Mouse (Mus musculus) embryonic facial prominence, embryonic 10.5 days (tissue): ENCODE results near the gene Kcnk13. TPM values are rescaled to one million over a fixed set of nuclear protein-coding genes. Genes with fewer than 3 reads are reported as not detected.
A peak's percentile ranks its signal among the peaks of the same experiment; 100 is the strongest.

Source experiments
- DNase-seq: peaks from one replicate; pipeline ENCODE4 v3.0.0-alpha.2; 2017; ENCODE audit warnings: low spot score
- H3K27ac ChIP-seq: fragments of 300-500 bp; sonication (generic); replicated peaks from 2 replicates; pipeline ENCODE4 v1.5.1; 2016; ENCODE audit warnings: mild to moderate bottlenecking
- H3K27me3 ChIP-seq: fragments of 300-500 bp; sonication (generic); replicated peaks from 2 replicates; pipeline ENCODE4 v1.6.1; 2016; ENCODE audit warnings: low read depth, mild to moderate bottlenecking; ENCODE audit not compliant: poor library complexity, severe bottlenecking
- H3K36me3 ChIP-seq: fragments of 300-500 bp; sonication (generic); replicated peaks from 2 replicates; pipeline ENCODE4 v1.6.1; 2016; ENCODE audit warnings: mild to moderate bottlenecking, moderate library complexity
- H3K4me1 ChIP-seq: fragments of 300-500 bp; sonication (generic); 2 replicates; pipeline ENCODE4 v1.6.1; 2016
- H3K4me3 ChIP-seq: fragments of 300-500 bp; sonication (generic); 2 replicates; pipeline ENCODE4 v1.5.1; 2016; ENCODE audit warnings: mild to moderate bottlenecking, moderate library complexity
- H3K9me3 ChIP-seq: fragments of 300-500 bp; sonication (generic); 2 replicates; pipeline ENCODE4 v1.6.1; 2016; ENCODE audit warnings: mild to moderate bottlenecking
- WGBS: fragments of 180-500 bp; shearing (Covaris S2); methylation state at CpG from one replicate; pipeline ENCODE4 v1.1.7; 2016; 5-methylcytosine and 5-hydroxymethylcytosine counted together
- polyA plus RNA-seq: library from polyadenylated mRNA; unstranded; fragments of >200 nt; fragmentation: Nextera tagmentation; extraction: Ambion mirVana; gene quantifications from 2 replicates; pipeline ENCODE4 v1.2.1, GENCODE M21; 2016

Kcnk13 gene
- polyA plus RNA-seq = 0.09 and 0.16 TPM in 2 replicates

DNA sequence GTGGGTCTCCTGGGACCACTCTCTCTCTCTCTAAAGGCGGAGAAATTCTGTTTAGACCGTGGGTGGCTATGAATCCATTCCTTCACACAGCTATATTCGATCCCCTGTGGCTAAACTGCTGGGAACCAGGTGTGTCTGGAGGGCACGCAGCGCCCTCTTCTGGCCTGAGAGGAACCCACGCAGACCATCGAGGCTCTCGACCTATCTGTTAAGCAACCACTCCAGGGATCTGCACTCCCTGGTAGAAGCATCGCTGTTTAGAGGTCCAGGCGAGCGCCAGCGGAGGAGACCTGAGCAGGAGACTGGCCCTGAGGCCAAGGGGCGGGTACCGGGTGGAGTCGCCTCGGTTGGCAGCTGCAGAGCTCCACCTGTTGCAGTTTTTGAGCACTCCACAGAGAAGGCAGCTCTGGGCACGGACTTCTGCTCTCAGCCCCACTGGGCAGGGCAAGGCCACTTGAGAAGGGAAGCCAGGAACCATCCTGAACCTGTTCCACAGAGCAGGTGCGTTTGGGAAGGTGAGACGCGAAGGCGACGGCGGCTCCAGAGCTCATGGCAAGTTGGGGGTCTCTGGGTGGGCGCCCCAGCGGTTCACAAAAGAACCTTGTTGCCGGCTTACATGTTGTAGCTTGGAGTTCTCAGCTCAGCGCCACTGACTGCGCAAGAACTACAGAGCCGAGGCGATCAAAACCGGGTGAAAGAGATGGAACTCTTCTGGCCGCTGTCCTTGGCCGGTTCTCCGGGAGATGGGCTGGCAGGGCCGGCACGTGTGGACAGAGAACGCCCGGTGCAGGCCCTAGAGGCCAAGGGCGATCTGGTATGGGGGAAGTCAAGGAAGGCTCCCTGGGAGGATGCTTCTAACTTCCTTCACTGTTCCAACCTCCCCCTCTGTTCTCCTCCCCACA lies at the start of gene Kcnk13:
TSS of gene Kcnk13 (plus strand) at position 199 of the 902 bp plus-strand sequence.
- Histone ChIP-seq H3K36me3 (no peaks in the 10 kb centered on the region), H3K27me3 (peaks cover 86% of the 10 kb centered on the region), H3K4me1 (peaks cover 37% of the 10 kb centered on the region), H3K4me3 (peak within 1 kb of the TSS; percentile 64), H3K27ac (no peak within 1 kb of the TSS; the same call in 1 of the 2 replicates), H3K9me3 (no peaks in the 10 kb centered on the region)
- WGBS = 2% methylated on average over 39 of the region's 39 CpGs
- DNase-seq = peak; percentile 79

DNA sequence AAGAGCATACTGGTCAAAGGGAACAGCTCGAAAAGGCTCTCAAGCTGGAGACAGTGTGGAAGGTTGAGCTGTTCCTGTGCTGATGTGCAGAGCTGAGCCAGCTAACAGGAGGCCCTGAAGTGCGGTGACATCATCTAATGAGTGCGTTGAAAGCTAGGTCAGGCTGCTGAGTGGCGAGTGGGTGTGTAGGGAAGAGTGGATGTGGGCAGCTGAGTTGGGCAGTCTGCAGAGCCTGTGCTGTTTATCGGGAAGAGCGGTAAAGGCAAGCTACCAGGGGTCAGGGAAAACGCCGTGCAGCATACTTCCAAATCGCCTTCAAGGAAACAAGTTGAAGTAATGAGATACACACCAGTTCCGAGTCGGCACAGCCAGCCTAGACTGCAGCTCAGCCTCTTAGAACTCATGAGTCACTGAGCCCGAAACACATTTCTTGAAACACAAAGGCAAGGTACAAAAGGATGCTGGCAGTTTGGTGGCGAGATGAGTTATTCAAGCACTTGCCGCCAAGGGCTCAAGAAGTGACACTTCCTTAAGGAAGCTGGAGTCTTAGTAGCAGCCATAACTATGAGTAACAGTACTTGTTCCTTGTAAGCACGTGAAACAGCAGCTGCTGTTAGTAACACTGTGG lies 46.4 kb upstream of the Kcnk13 start:
- no peaks in the 10 kb centered on the region for H3K9me3 ChIP-seq
- 91% methylated on average over 15 of the region's 15 CpGs for WGBS
- no peak overlapping the region for H3K4me3 ChIP-seq
- DNase-seq = no peak
- no peak overlapping the region for H3K27ac ChIP-seq
- no peaks in the 10 kb centered on the region for H3K27me3 ChIP-seq
- H3K36me3 ChIP-seq = peaks cover 86% of the 10 kb centered on the region
- peaks cover 3% of the 10 kb centered on the region for H3K4me1 ChIP-seq

DNA sequence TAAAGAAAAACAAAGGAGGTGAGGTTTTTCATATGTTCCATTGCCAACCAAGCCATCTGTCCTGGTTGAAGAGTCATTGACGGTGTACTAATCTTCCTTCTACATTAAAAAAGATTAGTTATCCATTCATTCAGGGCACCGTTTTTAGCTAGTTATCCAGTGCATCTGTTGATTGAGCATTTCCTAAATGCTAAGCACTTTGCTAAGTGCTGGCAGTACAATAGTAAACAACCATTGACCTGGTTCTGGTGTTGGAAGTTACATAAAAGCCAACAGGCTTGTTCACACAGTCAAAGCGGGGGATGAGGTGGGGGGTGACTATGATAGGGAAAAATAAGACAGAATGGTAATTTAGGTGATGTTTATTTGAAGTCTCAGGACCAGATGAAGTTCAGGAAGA lies 44.7 kb upstream of the Kcnk13 start:
- peaks cover 17% of the 10 kb centered on the region for H3K4me1 ChIP-seq
- H3K27ac ChIP-seq = no peak overlapping the region
- no peak for DNase-seq
- no peak overlapping the region for H3K4me3 ChIP-seq
- WGBS = 92% methylated on average over 3 of the region's 3 CpGs
- H3K9me3 ChIP-seq = no peaks in the 10 kb centered on the region
- H3K27me3 ChIP-seq = no peaks in the 10 kb centered on the region
- H3K36me3 ChIP-seq = peaks cover 79% of the 10 kb centered on the region

DNA sequence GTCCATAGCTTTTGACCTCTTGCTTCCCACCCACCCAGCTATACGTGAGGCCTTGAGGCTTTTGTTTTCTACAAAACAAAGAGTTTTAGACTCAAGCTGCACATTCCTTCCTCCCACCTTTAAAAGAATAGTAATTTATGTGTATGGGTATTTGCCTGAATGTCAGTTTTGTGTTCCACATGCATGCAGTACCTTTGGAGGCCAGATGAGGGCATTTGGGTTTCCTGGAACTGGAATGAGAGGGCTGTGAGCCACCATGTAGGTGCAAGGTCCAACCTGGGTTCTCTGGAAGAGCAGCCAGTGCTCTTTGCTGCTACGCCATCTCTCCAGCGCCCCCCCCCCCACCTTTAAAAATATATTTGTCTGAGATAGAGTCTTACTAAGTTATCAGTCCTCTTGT lies 43.3 kb upstream of the Kcnk13 start:
- peak; percentile 29 for DNase-seq
- Histone ChIP-seq H3K9me3 (no peaks in the 10 kb centered on the region), H3K4me3 (no peak overlapping the region), H3K27ac (no peak overlapping the region), H3K27me3 (no peaks in the 10 kb centered on the region), H3K36me3 (peaks cover 79% of the 10 kb centered on the region), H3K4me1 (peaks cover 17% of the 10 kb centered on the region)
- 87% methylated on average over 3 of the region's 3 CpGs for WGBS

DNA sequence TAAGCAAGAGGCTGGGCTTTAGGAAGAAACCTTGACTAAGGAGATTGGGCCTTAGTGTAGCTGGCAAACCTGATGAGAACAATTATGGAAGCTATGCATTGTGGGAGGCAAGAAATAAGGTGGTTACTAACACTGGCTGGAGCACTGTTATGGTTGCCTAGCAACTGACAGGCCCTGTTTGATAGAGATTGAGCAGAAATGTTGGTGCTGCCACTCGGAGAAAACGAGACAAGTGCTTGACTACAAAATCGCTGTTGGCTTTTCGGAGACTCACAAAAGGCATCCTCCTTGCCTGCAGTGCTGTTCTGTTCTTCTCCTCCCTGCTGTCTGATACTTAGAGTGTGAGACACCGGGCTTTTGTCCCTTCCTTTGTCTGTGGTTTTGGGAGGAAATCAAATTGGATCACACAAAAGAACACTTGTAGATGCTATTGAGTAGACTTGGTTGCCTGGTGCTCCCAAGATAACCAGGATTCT lies 41.1 kb upstream of the Kcnk13 start:
- H3K4me3 ChIP-seq = no peak overlapping the region
- H3K27ac ChIP-seq = peak overlapping the region; percentile 26; the same call in 1 of the 2 replicates
- no peaks in the 10 kb centered on the region for H3K27me3 ChIP-seq
- H3K4me1 ChIP-seq = peaks cover 17% of the 10 kb centered on the region
- peak; percentile 41 for DNase-seq
- WGBS = 46% methylated on average over 5 of the region's 5 CpGs
- H3K36me3 ChIP-seq = peaks cover 78% of the 10 kb centered on the region
- H3K9me3 ChIP-seq = no peaks in the 10 kb centered on the region

DNA sequence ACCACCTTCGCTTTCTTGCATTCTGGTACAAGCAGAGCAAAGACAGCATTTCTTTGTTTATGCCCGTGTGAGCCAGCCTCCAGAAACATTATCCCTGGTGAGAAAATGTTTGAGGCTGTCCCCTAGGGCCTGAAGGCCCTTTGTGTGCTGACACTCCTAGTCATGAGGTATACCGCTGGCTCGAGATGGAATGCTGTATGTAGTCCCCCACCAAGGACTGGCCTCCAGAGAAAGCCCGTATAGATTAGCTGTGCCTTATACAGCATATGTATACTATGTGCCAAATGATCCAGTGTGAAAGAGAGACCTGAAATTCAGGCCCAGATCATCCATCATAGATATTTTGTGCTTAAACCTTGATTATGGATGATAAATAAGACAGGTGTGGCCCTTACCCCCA lies 40.6 kb upstream of the Kcnk13 start:
- Histone ChIP-seq H3K27me3 (no peaks in the 10 kb centered on the region), H3K9me3 (no peaks in the 10 kb centered on the region), H3K36me3 (peaks cover 75% of the 10 kb centered on the region), H3K4me1 (peaks cover 17% of the 10 kb centered on the region), H3K27ac (peak overlapping the region; percentile 26), H3K4me3 (no peak overlapping the region)
- DNase-seq = no peak
- 60% methylated on average over 5 of the region's 5 CpGs for WGBS

DNA sequence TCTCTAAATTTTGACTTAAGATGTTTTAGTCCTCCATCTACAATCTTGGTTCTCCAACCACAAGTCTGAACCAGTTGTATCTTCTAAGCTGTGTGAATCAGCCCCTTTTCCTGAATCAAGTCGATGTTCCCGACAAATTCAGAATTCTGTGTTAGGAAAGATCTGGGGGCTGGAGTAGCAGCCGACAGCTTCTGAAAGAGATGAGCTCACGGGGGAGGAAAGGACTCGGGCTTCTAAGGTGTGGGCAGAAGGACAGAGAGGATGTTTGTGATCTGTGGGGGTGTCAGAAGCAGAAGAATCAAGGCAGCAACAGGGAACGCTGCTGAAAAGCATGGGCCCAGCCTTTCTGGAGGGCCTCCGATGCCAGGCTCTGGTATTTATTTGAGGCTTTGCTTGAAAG lies 36.0 kb upstream of the Kcnk13 start:
- Histone ChIP-seq H3K27me3 (no peaks in the 10 kb centered on the region), H3K27ac (no peak overlapping the region), H3K4me1 (peaks cover 10% of the 10 kb centered on the region; the same call in 1 of the 2 replicates), H3K4me3 (no peak overlapping the region), H3K36me3 (peaks cover 71% of the 10 kb centered on the region), H3K9me3 (no peaks in the 10 kb centered on the region)
- WGBS = 91% methylated on average over 7 of the region's 7 CpGs
- no peak for DNase-seq

DNA sequence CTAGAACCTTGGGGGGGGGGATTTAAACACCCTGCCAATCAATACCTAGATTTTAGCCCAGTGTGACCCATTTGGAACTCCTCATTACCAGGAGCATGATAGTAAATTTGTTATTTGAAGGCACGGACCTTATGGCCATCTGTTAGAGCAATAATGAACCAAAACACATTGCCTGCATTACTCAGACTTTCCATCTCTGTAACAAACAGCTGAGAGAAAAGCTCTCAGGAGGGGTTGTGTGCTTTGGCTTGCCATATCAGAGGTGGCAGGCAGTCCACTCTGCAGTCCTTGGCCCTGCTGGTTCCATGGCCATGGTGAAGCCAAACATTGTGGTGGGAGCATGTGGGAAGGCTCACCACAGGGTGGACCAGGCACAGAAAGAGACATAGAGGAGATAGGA lies 35.1 kb upstream of the Kcnk13 start:
- no peak overlapping the region for H3K27ac ChIP-seq
- peaks cover 2% of the 10 kb centered on the region; the same call in 1 of the 2 replicates for H3K4me1 ChIP-seq
- no peaks in the 10 kb centered on the region for H3K9me3 ChIP-seq
- no peaks in the 10 kb centered on the region for H3K27me3 ChIP-seq
- H3K36me3 ChIP-seq = peaks cover 77% of the 10 kb centered on the region
- no peak overlapping the region for H3K4me3 ChIP-seq
- WGBS = 82% methylated on average over 1 of the region's 1 CpGs
- DNase-seq = no peak

DNA sequence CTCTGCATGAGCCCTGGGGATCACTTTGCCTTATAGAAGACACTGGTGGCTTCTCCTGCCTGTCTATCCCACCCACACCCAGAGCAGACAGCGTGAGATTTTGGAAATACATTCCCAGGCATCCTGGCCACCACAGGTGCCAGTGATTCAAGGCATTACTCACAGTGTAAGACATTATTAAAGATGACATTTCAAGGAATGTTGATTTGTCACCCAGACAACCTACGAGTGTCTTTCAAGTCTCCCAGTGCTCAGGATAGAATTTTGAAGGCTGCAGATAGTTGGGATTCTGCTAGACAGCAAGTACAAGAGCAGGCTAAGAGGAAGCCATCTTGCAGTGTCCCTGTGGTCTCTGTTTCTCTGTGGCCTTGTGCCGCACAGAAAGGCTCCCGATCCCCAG lies 32.1 kb upstream of the Kcnk13 start:
- no peak overlapping the region for H3K27ac ChIP-seq
- DNase-seq = no peak
- H3K4me1 ChIP-seq = 0 out of 2 replicates have a peak, but pooled peaks cover 3% of the 10 kb centered on the region
- no peaks in the 10 kb centered on the region for H3K27me3 ChIP-seq
- 90% methylated on average over 4 of the region's 4 CpGs for WGBS
- H3K9me3 ChIP-seq = no peaks in the 10 kb centered on the region
- H3K36me3 ChIP-seq = peaks cover 76% of the 10 kb centered on the region
- no peak overlapping the region for H3K4me3 ChIP-seq

DNA sequence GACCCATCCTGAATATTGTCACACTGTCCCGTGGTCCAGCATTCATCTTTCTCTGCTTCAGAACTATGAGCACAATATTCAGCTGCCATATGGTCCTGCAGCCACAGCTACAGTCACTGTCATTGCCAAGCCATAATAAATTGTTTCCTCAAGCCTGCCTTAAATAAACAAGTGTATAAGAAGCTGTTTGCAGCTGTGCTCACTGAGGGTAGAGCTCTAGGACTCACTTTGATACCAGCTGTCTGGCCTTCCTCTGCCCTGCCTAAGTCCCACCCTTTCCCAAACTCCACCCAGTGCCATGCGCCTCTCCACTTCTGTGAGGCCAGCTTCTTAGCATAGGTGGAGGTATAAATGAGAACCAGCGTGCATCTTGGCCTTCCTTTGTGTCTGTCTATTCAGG lies 30.7 kb upstream of the Kcnk13 start:
- H3K36me3 ChIP-seq = peaks cover 76% of the 10 kb centered on the region

DNA sequence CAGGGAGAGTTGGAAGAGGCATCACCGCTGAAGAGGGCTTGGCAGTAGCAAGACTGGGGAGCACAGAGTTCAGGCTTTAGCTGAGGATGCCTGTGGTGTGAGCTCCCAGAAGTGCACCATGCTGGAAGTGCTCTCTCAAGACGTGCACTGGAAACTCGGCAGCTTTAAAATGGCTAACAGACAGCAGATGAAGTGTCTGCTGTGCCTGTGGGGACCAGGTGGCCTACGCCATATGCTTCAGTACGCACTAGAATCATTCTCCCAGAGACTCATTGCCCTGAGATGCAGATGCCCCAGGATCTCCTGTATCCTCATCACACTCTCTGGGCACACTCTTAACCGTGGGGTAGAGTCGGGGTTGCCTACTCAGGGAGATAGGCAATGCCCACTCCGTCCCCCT lies 28.9 kb upstream of the Kcnk13 start:
- Histone ChIP-seq H3K27me3 (no peaks in the 10 kb centered on the region), H3K27ac (no peak overlapping the region), H3K4me3 (no peak overlapping the region), H3K9me3 (no peaks in the 10 kb centered on the region), H3K4me1 (peaks cover 5% of the 10 kb centered on the region; the same call in 1 of the 2 replicates), H3K36me3 (peaks cover 84% of the 10 kb centered on the region)
- DNase-seq = no peak
- WGBS = 92% methylated on average over 8 of the region's 8 CpGs

More for the DNA sequence above, 30.7 kb upstream of the Kcnk13 start:
- WGBS = 93% methylated on average over 3 of the region's 3 CpGs
- Histone ChIP-seq H3K4me1 (peaks cover 5% of the 10 kb centered on the region; the same call in 1 of the 2 replicates), H3K27ac (no peak overlapping the region), H3K27me3 (no peaks in the 10 kb centered on the region), H3K4me3 (no peak overlapping the region), H3K9me3 (no peaks in the 10 kb centered on the region)
- DNase-seq = no peak

DNA sequence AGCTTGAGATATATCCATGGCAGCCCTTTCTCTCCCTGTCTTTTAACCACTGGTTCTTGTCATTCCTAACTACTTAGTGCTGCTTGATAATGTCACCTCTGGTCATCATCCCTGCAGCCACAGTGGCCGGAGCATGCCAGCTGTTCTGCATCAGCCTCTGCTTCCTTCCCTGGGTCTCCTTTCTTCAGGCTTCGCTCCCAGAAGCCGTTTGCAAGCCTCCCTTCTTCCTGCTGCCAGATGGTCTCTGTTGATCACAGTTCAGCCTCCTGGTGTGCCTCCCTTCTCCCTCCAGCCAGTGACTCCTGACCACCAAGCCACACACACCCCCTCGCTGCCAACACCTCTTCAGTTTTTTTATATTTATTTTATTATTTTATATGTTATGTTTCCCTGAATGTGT lies 25.8 kb upstream of the Kcnk13 start:
- Histone ChIP-seq H3K4me1 (peaks cover 5% of the 10 kb centered on the region; the same call in 1 of the 2 replicates), H3K4me3 (no peak overlapping the region), H3K9me3 (no peaks in the 10 kb centered on the region), H3K27ac (no peak overlapping the region), H3K36me3 (peaks cover 88% of the 10 kb centered on the region), H3K27me3 (no peaks in the 10 kb centered on the region)
- 60% methylated on average over 4 of the region's 4 CpGs for whole genome bisulfite sequencing
- no peak for DNase-seq
